Mouse (Mus musculus): Measurements from ENCODE around the gene Ubald1. TPM values are rescaled to one million over a fixed set of nuclear protein-coding genes. Genes with fewer than 3 reads are reported as not detected.

Gene Ubald1
- polyA plus RNA-seq (2015; fragmentation: Nextera tagmentation; extraction: Ambion mirVana), result 31.5 and 36.3 TPM in 2 replicates

- Histone ChIP-seq H3K4me2 (ENCODE audit: low read depth, low read length) (peak within 1 kb of the TSS; percentile 81), H3K36me3 (ENCODE audit: control insufficient read depth, insufficient read depth, low read length) (0 out of 2 replicates have a peak, but pooled peaks cover 3% of the 10 kb centered on the region), H3K9ac (ENCODE audit: low read length) (peak within 1 kb of the TSS; percentile 94), H3K4me3 (replicated peaks; ENCODE audit: low read length) (peak within 1 kb of the TSS; percentile 89), H3K4me1 (ENCODE audit: control insufficient read depth, insufficient read depth, low read length) (peaks cover 36% of the 10 kb centered on the region), H3K27me3 (ENCODE audit: control insufficient read depth, insufficient read depth, low read length) (no peaks in the 10 kb centered on the region), H3K27ac (ENCODE audit: low read length) (peak within 1 kb of the TSS; percentile 100), H3K9me3 (replicated peaks; ENCODE audit: control insufficient read depth, low read length) (no peaks in the 10 kb centered on the region)
- WGBS, result under 1% methylated on average over 48 of the region's 48 CpGs
- peak; percentile 88 for ATAC-seq (ENCODE audit: insufficient read depth, low FRiP score)
Measured at GRCm38 (mm10) chr16:4880136-4880825, at the start of gene Ubald1. Gene Ubald1 (minus strand): TSS chr16:4880315.

DNA sequence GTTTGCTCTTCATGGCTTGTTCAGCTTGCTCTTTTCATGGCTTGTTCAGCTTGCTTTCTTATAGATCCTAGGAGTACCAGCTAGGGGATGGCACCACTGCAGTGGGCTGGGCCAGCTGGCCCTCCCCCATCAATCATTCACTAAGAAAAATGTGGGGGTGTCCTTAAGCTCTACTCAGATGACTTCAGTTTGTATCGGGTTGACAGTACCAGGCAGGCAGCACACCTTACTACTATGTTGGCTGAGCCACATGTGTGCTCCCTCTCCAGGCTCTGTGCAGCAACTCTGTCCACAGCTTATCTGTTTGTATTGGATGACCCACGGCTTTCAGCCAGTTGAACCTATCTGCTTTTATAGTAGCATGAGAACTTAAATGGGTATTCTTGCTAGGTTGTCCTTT, 48.4 kb upstream of the Ubald1 start:
- Histone ChIP-seq H3K4me1 (ENCODE audit: control insufficient read depth, insufficient read depth, low read length) (no peaks in the 10 kb centered on the region), H3K9me3 (replicated peaks; ENCODE audit: control insufficient read depth, low read length) (no peaks in the 10 kb centered on the region), H3K27me3 (ENCODE audit: control insufficient read depth, insufficient read depth, low read length) (no peaks in the 10 kb centered on the region), H3K4me3 (replicated peaks; ENCODE audit: low read length) (no peak overlapping the region), H3K4me2 (ENCODE audit: low read depth, low read length) (no peak overlapping the region), H3K27ac (ENCODE audit: low read length) (no peak overlapping the region), H3K36me3 (ENCODE audit: control insufficient read depth, insufficient read depth, low read length) (peaks cover 15% of the 10 kb centered on the region; the same call in 1 of the 2 replicates), H3K9ac (ENCODE audit: low read length) (no peak overlapping the region)
- WGBS, result 60% methylated on average over 2 of the region's 2 CpGs
- ATAC-seq (ENCODE audit: insufficient read depth, low FRiP score), result no peak

DNA sequence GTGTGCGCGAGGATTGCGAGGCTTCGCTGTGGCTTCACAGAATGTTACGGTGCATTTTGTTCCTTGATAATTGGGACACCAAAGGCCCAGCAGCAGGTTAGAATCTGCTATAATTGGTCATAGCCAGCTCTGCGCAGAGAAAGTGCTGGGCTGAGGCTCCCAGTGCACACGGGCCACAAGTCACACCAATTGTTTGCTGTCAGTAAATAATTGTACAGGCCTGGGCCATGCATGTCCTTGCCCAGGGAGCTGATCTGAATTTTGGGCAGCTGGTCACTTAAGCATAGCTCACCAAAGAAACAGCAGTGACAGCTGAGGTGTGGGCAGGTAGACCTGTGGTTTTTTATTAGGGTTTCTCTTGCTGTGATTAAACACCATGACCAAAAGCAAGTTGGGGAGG, 47.9 kb upstream of the Ubald1 start:
- H3K27ac ChIP-seq (ENCODE audit: low read length), result no peak overlapping the region
- WGBS, result 86% methylated on average over 7 of the region's 7 CpGs

DNA sequence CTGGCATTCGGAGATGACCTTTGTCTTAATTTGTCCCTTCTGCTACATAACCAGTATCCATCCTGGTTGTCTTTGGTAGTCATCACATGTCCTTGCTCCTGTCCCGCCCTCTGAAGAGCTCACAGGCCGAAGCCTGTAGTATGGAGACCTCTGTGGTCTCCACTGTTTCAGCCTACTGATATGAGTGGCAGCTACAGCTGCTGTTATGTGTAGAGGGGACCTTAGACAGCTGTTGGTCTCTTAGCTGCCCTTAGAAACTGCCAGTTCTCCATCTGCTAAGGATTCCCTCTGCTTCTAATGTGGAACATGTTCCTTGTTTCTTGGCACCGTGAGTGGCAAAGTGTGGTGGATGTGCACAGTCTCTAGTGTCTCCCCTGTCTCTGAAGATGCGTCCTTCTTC, 43.9 kb upstream of the Ubald1 start:
- Histone ChIP-seq H3K4me2 (ENCODE audit: low read depth, low read length) (no peak overlapping the region), H3K9me3 (replicated peaks; ENCODE audit: control insufficient read depth, low read length) (no peaks in the 10 kb centered on the region), H3K4me3 (replicated peaks; ENCODE audit: low read length) (no peak overlapping the region), H3K27me3 (ENCODE audit: control insufficient read depth, insufficient read depth, low read length) (no peaks in the 10 kb centered on the region), H3K36me3 (ENCODE audit: control insufficient read depth, insufficient read depth, low read length) (peaks cover 25% of the 10 kb centered on the region; the same call in 1 of the 2 replicates), H3K4me1 (ENCODE audit: control insufficient read depth, insufficient read depth, low read length) (no peaks in the 10 kb centered on the region), H3K27ac (ENCODE audit: low read length) (no peak overlapping the region), H3K9ac (ENCODE audit: low read length) (no peak overlapping the region)
- no peak for ATAC-seq (ENCODE audit: insufficient read depth, low FRiP score)
- 83% methylated on average over 5 of the region's 5 CpGs for WGBS

More for the DNA sequence above, 47.9 kb upstream of the Ubald1 start:
- Histone ChIP-seq H3K4me1 (ENCODE audit: control insufficient read depth, insufficient read depth, low read length) (no peaks in the 10 kb centered on the region), H3K27me3 (ENCODE audit: control insufficient read depth, insufficient read depth, low read length) (no peaks in the 10 kb centered on the region), H3K9me3 (replicated peaks; ENCODE audit: control insufficient read depth, low read length) (no peaks in the 10 kb centered on the region), H3K4me2 (ENCODE audit: low read depth, low read length) (no peak overlapping the region), H3K4me3 (replicated peaks; ENCODE audit: low read length) (no peak overlapping the region), H3K36me3 (ENCODE audit: control insufficient read depth, insufficient read depth, low read length) (peaks cover 19% of the 10 kb centered on the region; the same call in 1 of the 2 replicates), H3K9ac (ENCODE audit: low read length) (no peak overlapping the region)
- no peak for ATAC-seq (ENCODE audit: insufficient read depth, low FRiP score)

GRCm38 (mm10) chr16:4922481-4922880, 42.4 kb upstream of the Ubald1 start:
- no peaks in the 10 kb centered on the region for H3K9me3 ChIP-seq (replicated peaks; ENCODE audit: control insufficient read depth, low read length)
- H3K9ac ChIP-seq (ENCODE audit: low read length), result no peak overlapping the region
- no peak overlapping the region for H3K4me2 ChIP-seq (ENCODE audit: low read depth, low read length)
- H3K27ac ChIP-seq (ENCODE audit: low read length), result no peak overlapping the region
- no peaks in the 10 kb centered on the region for H3K4me1 ChIP-seq (ENCODE audit: control insufficient read depth, insufficient read depth, low read length)
- ATAC-seq (ENCODE audit: insufficient read depth, low FRiP score), result no peak
- H3K4me3 ChIP-seq (replicated peaks; ENCODE audit: low read length), result no peak overlapping the region
- no peaks in the 10 kb centered on the region for H3K27me3 ChIP-seq (ENCODE audit: control insufficient read depth, insufficient read depth, low read length)
- 91% methylated on average over 6 of the region's 6 CpGs for WGBS
- H3K36me3 ChIP-seq (ENCODE audit: control insufficient read depth, insufficient read depth, low read length), result peaks cover 19% of the 10 kb centered on the region; the same call in 1 of the 2 replicates

- 73% methylated on average over 4 of the region's 4 CpGs for WGBS
- Histone ChIP-seq H3K36me3 (ENCODE audit: control insufficient read depth, insufficient read depth, low read length) (peaks cover 25% of the 10 kb centered on the region; the same call in 1 of the 2 replicates), H3K9ac (ENCODE audit: low read length) (no peak overlapping the region), H3K4me3 (replicated peaks; ENCODE audit: low read length) (no peak overlapping the region), H3K27me3 (ENCODE audit: control insufficient read depth, insufficient read depth, low read length) (no peaks in the 10 kb centered on the region), H3K4me1 (ENCODE audit: control insufficient read depth, insufficient read depth, low read length) (no peaks in the 10 kb centered on the region), H3K9me3 (replicated peaks; ENCODE audit: control insufficient read depth, low read length) (no peaks in the 10 kb centered on the region), H3K4me2 (ENCODE audit: low read depth, low read length) (no peak overlapping the region), H3K27ac (ENCODE audit: low read length) (no peak overlapping the region)
- no peak for ATAC-seq (ENCODE audit: insufficient read depth, low FRiP score)
Measured at GRCm38 (mm10) chr16:4920556-4920955, 40.4 kb upstream of the Ubald1 start.

DNA sequence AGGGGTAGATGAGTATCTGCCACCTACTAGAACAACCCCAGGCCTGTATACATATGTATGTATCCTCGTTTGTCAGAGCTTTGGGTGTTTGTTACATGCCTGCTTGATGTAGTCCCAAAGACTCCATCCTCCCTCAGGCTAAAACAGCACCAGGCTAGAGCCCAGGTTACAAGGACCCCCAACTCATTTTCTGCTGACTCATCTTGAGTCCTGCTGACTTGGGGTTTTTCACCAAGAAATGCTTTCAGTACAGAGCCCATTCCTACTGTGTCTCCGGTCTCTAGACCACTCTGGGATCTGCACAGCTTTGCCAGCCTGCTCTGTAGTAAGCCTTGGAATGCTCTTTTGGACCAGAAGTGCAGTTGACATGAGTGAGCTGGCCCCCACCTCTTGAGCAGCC, 36.5 kb upstream of the Ubald1 start:
- Histone ChIP-seq H3K9ac (ENCODE audit: low read length) (no peak overlapping the region), H3K27ac (ENCODE audit: low read length) (no peak overlapping the region), H3K36me3 (ENCODE audit: control insufficient read depth, insufficient read depth, low read length) (peaks cover 17% of the 10 kb centered on the region), H3K4me1 (ENCODE audit: control insufficient read depth, insufficient read depth, low read length) (peaks cover 7% of the 10 kb centered on the region; the same call in 1 of the 2 replicates), H3K27me3 (ENCODE audit: control insufficient read depth, insufficient read depth, low read length) (no peaks in the 10 kb centered on the region), H3K4me2 (ENCODE audit: low read depth, low read length) (no peak overlapping the region), H3K4me3 (replicated peaks; ENCODE audit: low read length) (no peak overlapping the region), H3K9me3 (replicated peaks; ENCODE audit: control insufficient read depth, low read length) (no peaks in the 10 kb centered on the region)
- no peak for ATAC-seq (ENCODE audit: insufficient read depth, low FRiP score)
- 88% methylated on average over 2 of the region's 2 CpGs for WGBS

GRCm38 (mm10) chr16:4915931-4916330, 35.8 kb upstream of the Ubald1 start:
- 80% methylated on average over 3 of the region's 3 CpGs for WGBS
- no peak overlapping the region for H3K4me2 ChIP-seq (ENCODE audit: low read depth, low read length)
- no peak overlapping the region for H3K4me3 ChIP-seq (replicated peaks; ENCODE audit: low read length)
- no peaks in the 10 kb centered on the region for H3K9me3 ChIP-seq (replicated peaks; ENCODE audit: control insufficient read depth, low read length)
- H3K4me1 ChIP-seq (ENCODE audit: control insufficient read depth, insufficient read depth, low read length), result peaks cover 7% of the 10 kb centered on the region; the same call in 1 of the 2 replicates
- peaks cover 18% of the 10 kb centered on the region for H3K36me3 ChIP-seq (ENCODE audit: control insufficient read depth, insufficient read depth, low read length)
- no peak overlapping the region for H3K9ac ChIP-seq (ENCODE audit: low read length)
- no peak overlapping the region for H3K27ac ChIP-seq (ENCODE audit: low read length)
- no peak for ATAC-seq (ENCODE audit: insufficient read depth, low FRiP score)
- H3K27me3 ChIP-seq (ENCODE audit: control insufficient read depth, insufficient read depth, low read length), result no peaks in the 10 kb centered on the region

- Histone ChIP-seq H3K36me3 (ENCODE audit: control insufficient read depth, insufficient read depth, low read length) (peaks cover 26% of the 10 kb centered on the region), H3K27me3 (ENCODE audit: control insufficient read depth, insufficient read depth, low read length) (no peaks in the 10 kb centered on the region), H3K9ac (ENCODE audit: low read length) (peak overlapping the region; percentile 18; the same call in 1 of the 2 replicates), H3K4me1 (ENCODE audit: control insufficient read depth, insufficient read depth, low read length) (peaks cover 7% of the 10 kb centered on the region; the same call in 1 of the 2 replicates), H3K4me2 (ENCODE audit: low read depth, low read length) (no peak overlapping the region), H3K27ac (ENCODE audit: low read length) (peak overlapping the region; percentile 82), H3K9me3 (replicated peaks; ENCODE audit: control insufficient read depth, low read length) (no peaks in the 10 kb centered on the region), H3K4me3 (replicated peaks; ENCODE audit: low read length) (no peak overlapping the region)
- WGBS, result 38% methylated on average over 12 of the region's 12 CpGs
- peak; percentile 58 for ATAC-seq (ENCODE audit: insufficient read depth, low FRiP score)
Measured at GRCm38 (mm10) chr16:4913783-4914735, 33.9 kb upstream of the Ubald1 start.

Data from stomach, embryonic 16.5 days (tissue).